Mouse (Mus musculus): ENCODE data around the gene Me1. TPM values are rescaled to one million over a fixed set of nuclear protein-coding genes. Genes with fewer than 3 reads are reported as not detected.

The Me1 gene
- polyA plus RNA-seq, 1 experiment, result 5.0 TPM

GRCm38 (mm10) chr9:86710091-86710634 lies 14.4 kb upstream of the Me1 start:
- WGBS, result 76% methylated on average over 2 of the region's 2 CpGs
- Histone ChIP-seq H3K36me3 (ENCODE audit: control insufficient read depth, insufficient read depth, low read length) (no peaks in the 10 kb centered on the region), H3K27ac (ENCODE audit: insufficient read depth, low read depth, low read length) (no peak overlapping the region), H3K27me3 (ENCODE audit: control insufficient read depth, insufficient read depth, low read length) (no peaks in the 10 kb centered on the region; the same call in 1 of the 2 replicates), H3K4me3 (ENCODE audit: low read depth, low read length) (no peak overlapping the region), H3K4me1 (ENCODE audit: control insufficient read depth, insufficient read depth, insufficient read length, low read length) (no peaks in the 10 kb centered on the region)
- TF ChIP-seq CTCF (IDR thresholded peaks at IDR 0.05; ENCODE audit: extremely low read depth, insufficient read length, insufficient replicate concordance, low read depth, low read length), result no peak
- TF ChIP-seq POLR2A (IDR thresholded peaks at IDR 0.05; ENCODE audit: low read depth, low read length), result no peak

GRCm38 (mm10) chr9:86708921-86709320 lies 13.2 kb upstream of the Me1 start:
- Histone ChIP-seq H3K4me1 (ENCODE audit: control insufficient read depth, insufficient read depth, insufficient read length, low read length) (no peaks in the 10 kb centered on the region), H3K27ac (ENCODE audit: insufficient read depth, low read depth, low read length) (no peak overlapping the region), H3K27me3 (ENCODE audit: control insufficient read depth, insufficient read depth, low read length) (no peaks in the 10 kb centered on the region; the same call in 1 of the 2 replicates), H3K4me3 (ENCODE audit: low read depth, low read length) (no peak overlapping the region), H3K36me3 (ENCODE audit: control insufficient read depth, insufficient read depth, low read length) (no peaks in the 10 kb centered on the region)
- TF ChIP-seq CTCF (IDR thresholded peaks at IDR 0.05; ENCODE audit: extremely low read depth, insufficient read length, insufficient replicate concordance, low read depth, low read length) (no peak), POLR2A (IDR thresholded peaks at IDR 0.05; ENCODE audit: low read depth, low read length) (no peak)
- WGBS, result 66% methylated on average over 6 of the region's 6 CpGs

GRCm38 (mm10) chr9:86707431-86707830 lies 11.7 kb upstream of the Me1 start:
- no peak for TF ChIP-seq POLR2A (IDR thresholded peaks at IDR 0.05; ENCODE audit: low read depth, low read length)
- Histone ChIP-seq H3K36me3 (ENCODE audit: control insufficient read depth, insufficient read depth, low read length) (no peaks in the 10 kb centered on the region), H3K4me1 (ENCODE audit: control insufficient read depth, insufficient read depth, insufficient read length, low read length) (no peaks in the 10 kb centered on the region), H3K4me3 (ENCODE audit: low read depth, low read length) (no peak overlapping the region), H3K27ac (ENCODE audit: insufficient read depth, low read depth, low read length) (no peak overlapping the region), H3K27me3 (ENCODE audit: control insufficient read depth, insufficient read depth, low read length) (no peaks in the 10 kb centered on the region; the same call in 1 of the 2 replicates)
- WGBS, result 17% methylated on average over 1 of the region's 1 CpGs

GRCm38 (mm10) chr9:86701844-86702243 lies 6.1 kb upstream of the Me1 start:
- no peak for TF ChIP-seq CTCF (IDR thresholded peaks at IDR 0.05; ENCODE audit: extremely low read depth, insufficient read length, insufficient replicate concordance, low read depth, low read length)
- no peak for TF ChIP-seq POLR2A (IDR thresholded peaks at IDR 0.05; ENCODE audit: low read depth, low read length)
- H3K4me1 ChIP-seq (ENCODE audit: control insufficient read depth, insufficient read depth, insufficient read length, low read length), result peaks cover 3% of the 10 kb centered on the region; the same call in 1 of the 2 replicates

GRCm38 (mm10) chr9:86701264-86701663 lies 5.5 kb upstream of the Me1 start:
- WGBS, result 64% methylated on average over 5 of the region's 5 CpGs
- Histone ChIP-seq H3K36me3 (ENCODE audit: control insufficient read depth, insufficient read depth, low read length) (no peaks in the 10 kb centered on the region), H3K27ac (ENCODE audit: insufficient read depth, low read depth, low read length) (no peak overlapping the region)

More at GRCm38 (mm10) chr9:86701844-86702243, 6.1 kb upstream of the Me1 start:
- Histone ChIP-seq H3K27me3 (ENCODE audit: control insufficient read depth, insufficient read depth, low read length) (no peaks in the 10 kb centered on the region), H3K36me3 (ENCODE audit: control insufficient read depth, insufficient read depth, low read length) (no peaks in the 10 kb centered on the region), H3K27ac (ENCODE audit: insufficient read depth, low read depth, low read length) (no peak overlapping the region), H3K4me3 (ENCODE audit: low read depth, low read length) (no peak overlapping the region)
- 22% methylated on average over 2 of the region's 2 CpGs for WGBS

GRCm38 (mm10) chr9:86695199-86695817 lies 445 bp downstream of the Me1 start:
- peak overlapping the region; percentile 60 for H3K4me3 ChIP-seq (ENCODE audit: low read depth, low read length)
- no peak overlapping the region for H3K27ac ChIP-seq (ENCODE audit: insufficient read depth, low read depth, low read length)
- WGBS, result 2% methylated on average over 56 of the region's 56 CpGs

More at GRCm38 (mm10) chr9:86701264-86701663, 5.5 kb upstream of the Me1 start:
- Histone ChIP-seq H3K4me1 (ENCODE audit: control insufficient read depth, insufficient read depth, insufficient read length, low read length) (peaks cover 3% of the 10 kb centered on the region; the same call in 1 of the 2 replicates), H3K27me3 (ENCODE audit: control insufficient read depth, insufficient read depth, low read length) (no peaks in the 10 kb centered on the region), H3K4me3 (ENCODE audit: low read depth, low read length) (no peak overlapping the region)
- TF ChIP-seq POLR2A (IDR thresholded peaks at IDR 0.05; ENCODE audit: low read depth, low read length) (no peak), CTCF (IDR thresholded peaks at IDR 0.05; ENCODE audit: extremely low read depth, insufficient read length, insufficient replicate concordance, low read depth, low read length) (no peak)

GRCm38 (mm10) chr9:86694644-86695043 lies 1.1 kb downstream of the Me1 start:
- Histone ChIP-seq H3K27ac (ENCODE audit: insufficient read depth, low read depth, low read length) (no peak overlapping the region), H3K36me3 (ENCODE audit: control insufficient read depth, insufficient read depth, low read length) (no peaks in the 10 kb centered on the region), H3K4me3 (ENCODE audit: low read depth, low read length) (no peak overlapping the region), H3K27me3 (ENCODE audit: control insufficient read depth, insufficient read depth, low read length) (no peaks in the 10 kb centered on the region), H3K4me1 (ENCODE audit: control insufficient read depth, insufficient read depth, insufficient read length, low read length) (peaks cover 3% of the 10 kb centered on the region; the same call in 1 of the 2 replicates)
- WGBS, result 95% methylated on average over 7 of the region's 7 CpGs
- TF ChIP-seq POLR2A (IDR thresholded peaks at IDR 0.05; ENCODE audit: low read depth, low read length) (no peak), CTCF (IDR thresholded peaks at IDR 0.05; ENCODE audit: extremely low read depth, insufficient read length, insufficient replicate concordance, low read depth, low read length) (no peak)

More at GRCm38 (mm10) chr9:86695199-86695817, 445 bp downstream of the Me1 start:
- TF ChIP-seq CTCF (IDR thresholded peaks at IDR 0.05; ENCODE audit: extremely low read depth, insufficient read length, insufficient replicate concordance, low read depth, low read length) (no peak), POLR2A (IDR thresholded peaks at IDR 0.05; ENCODE audit: low read depth, low read length) (no peak)
- Histone ChIP-seq H3K36me3 (ENCODE audit: control insufficient read depth, insufficient read depth, low read length) (no peaks in the 10 kb centered on the region), H3K27me3 (ENCODE audit: control insufficient read depth, insufficient read depth, low read length) (no peaks in the 10 kb centered on the region), H3K4me1 (ENCODE audit: control insufficient read depth, insufficient read depth, insufficient read length, low read length) (peaks cover 6% of the 10 kb centered on the region; the same call in 1 of the 2 replicates)

Data from small intestine, adult 2 months (tissue).